Mouse (Mus musculus) heart, adult 11 months (tissue): Measurements from ENCODE around the gene Rnf141.
A peak's percentile ranks its signal among the peaks of the same experiment; 100 is the strongest.

Experiments used
- DNase-seq: peaks from one replicate; pipeline ENCODE4 v3.0.0; 2022

The Rnf141 gene

DNA sequence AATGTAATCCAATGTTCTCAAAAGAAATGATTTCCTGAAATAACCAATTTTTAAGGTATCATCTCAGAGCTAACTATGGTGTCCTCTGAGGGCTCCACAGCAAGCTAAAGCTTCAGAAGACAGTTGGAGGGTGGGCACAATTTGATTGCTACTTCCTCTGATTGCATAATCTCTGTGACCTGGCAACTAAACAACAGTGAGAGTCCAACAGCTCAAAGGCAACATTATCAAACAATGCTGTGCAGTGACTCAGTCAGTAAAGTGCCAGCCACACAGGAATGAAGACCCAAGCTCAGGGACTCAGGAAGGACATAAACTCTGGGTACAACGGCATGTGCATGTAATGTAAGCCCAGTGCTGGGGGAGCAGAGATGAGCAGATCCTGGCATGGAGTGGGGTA lies 11.2 kb downstream of the Rnf141 start:
- DNase-seq, result peak; percentile 79

DNA sequence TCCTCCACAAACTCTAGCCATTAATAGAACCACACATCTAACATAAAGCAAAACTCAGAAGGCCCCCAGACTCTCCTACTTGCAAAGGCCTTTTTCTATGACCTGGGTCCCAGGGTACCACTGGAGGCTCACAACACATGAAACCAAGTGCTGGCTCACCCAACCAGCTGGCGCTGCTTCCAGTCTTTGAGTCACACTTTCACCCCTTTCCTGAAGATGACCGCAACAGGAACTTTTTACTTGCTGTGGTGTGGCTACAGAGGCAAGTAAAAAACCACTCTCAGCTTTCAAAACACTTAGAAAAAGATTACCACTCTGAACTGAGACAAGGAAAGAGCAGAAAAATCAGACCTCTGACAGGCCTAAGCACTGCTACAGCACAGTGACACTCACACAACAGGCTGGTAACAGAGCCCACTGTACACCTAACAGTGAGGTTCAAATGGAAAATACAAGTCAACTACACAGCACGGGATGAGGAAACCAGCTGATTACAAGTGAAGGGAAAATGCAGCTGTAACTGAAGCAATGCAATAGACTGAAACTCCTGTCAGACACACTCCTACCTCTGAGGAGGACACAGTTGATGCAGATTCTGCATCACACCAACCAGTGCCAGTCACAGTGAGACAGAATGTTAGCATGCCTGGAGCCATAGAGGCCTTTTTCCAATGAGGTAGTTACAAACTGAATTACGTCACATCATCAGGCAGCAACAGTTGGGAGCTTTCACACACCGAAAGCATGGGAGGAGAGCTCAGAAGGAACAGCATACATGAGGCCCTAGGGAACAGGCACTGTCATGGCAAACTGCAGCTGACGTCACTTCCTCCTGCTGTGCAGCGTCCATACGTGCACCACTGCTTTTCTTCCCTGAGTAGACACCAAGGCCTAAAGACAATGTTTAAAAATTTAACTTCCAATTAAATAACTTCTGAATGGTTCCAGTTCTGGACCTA lies 20.0 kb downstream of the Rnf141 start:
- DNase-seq, result peak; percentile 93

DNA sequence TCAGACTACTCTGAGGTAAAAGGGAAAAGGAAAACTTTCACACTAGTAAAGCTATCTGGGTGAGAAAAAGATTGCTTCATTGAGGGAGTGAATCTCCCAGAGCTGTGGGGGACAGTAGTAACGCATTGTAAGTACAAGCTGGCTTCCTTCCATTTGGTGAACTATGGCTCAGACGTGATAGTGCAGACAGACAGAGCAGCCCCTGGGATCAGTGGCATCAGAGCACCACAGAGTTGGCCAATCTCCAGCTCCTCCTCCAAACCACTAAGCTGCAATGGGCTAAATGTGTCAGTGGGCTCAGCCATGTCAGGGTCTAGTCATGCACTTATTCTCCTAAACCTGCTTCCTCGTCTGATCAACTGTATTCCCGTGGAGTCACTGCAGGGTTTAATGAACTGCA lies 20.7 kb downstream of the Rnf141 start:
- DNase-seq, result peak; percentile 83

DNA sequence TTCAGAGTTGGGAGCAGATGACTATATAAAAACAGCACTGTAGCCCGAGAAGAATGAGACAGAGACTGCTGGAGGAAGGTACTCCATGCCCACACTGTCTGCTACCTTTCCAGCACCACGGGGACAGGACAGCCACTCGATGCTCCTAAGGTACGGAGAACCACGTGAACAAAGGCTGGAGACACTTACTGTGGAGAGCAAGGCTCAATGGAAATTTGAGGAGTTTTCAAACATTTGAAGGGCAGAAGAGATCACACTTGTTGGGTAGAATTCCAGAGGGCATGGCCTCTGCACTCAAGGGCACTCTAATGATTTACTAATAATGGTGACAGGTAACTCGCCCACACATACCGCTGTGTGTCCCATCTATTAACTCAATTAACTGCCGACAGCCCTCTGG lies 21.2 kb downstream of the Rnf141 start:
- peak; percentile 71 for DNase-seq

DNA sequence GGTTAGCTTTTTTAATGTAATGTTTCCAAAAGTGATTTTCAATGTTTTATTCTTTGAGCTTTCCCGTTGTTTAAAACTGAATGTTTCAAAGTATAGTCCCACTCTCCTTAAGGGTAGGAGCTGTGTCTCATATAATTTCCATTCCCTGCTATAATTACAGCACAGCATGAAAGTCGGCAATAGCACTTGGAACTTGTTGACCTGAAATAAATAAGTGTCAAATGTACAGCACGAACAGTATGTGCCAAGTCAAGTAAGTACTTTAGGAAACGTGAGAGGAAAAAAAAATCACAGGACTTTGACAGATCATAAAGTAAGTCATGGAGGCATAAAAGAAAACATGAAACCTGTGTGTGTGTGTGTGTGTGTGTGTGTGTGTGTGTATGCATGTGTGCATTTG lies 22.2 kb downstream of the Rnf141 start:
- DNase-seq, result peak; percentile 34

DNA sequence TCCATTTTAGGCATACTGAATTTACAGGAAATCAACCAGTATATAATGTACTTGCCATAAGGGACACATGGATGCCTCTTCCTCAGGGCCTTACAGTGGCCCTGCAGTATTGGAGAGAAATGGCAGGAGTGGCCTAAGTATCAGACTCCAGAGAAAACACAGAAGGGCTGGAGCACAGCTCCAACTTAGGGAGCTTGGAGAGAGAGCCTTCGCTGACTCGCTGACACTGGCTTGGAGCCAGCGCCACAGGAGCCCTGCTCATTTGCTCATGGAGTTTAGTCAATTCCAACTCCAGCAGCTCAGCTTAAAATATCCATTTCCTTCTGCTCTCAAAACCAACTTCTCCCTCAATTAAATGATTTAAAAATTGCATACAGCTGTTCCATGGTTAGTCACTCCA lies 22.6 kb downstream of the Rnf141 start:
- DNase-seq, result peak; percentile 95

DNA sequence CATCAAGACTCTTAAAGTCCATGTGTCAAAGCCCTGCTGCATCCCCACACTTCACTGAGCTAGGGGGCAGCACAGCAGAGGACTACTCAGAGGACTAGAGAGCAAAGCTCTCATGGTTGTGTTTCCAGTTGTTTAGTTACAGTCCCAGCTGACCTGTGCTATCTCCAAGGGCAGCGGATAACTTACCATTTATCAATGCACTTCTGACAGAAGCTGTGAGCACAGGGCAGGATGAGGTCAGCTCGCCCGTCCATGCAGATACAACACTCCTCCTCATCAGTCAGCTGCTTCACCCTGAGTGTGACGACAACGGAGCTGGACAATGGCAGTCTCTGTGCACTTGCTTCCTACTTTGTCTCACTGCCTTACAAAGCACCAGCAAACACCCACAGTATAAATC lies 23.2 kb downstream of the Rnf141 start:
- DNase-seq, result peak; percentile 94

DNA sequence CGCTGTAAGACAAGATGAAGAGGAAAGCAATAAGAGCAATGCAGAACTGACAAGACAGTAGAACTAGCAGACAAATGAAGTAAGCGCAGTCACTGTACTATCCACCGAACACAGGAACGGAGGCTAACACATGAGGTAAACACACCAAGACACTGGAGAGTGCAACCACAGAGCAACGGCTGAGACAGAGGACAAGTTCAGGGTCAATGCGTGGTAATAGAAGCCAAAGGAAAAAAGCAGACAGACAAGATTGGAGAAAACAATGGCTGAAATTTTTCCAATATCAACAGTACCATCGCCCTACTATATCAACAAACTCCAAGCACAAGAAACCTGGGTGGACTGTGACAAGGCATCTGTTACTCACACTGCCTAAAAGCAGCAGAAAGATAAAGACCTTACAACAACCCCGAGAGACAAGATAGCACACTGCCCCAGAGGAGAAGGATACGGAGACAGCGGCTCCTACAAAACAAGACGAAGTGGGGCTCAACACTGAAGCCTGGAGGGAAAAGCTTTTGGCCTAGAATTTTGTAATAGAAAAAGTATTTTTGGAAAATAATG lies 25.4 kb downstream of the Rnf141 start:
- DNase-seq, result peak; percentile 83

DNA sequence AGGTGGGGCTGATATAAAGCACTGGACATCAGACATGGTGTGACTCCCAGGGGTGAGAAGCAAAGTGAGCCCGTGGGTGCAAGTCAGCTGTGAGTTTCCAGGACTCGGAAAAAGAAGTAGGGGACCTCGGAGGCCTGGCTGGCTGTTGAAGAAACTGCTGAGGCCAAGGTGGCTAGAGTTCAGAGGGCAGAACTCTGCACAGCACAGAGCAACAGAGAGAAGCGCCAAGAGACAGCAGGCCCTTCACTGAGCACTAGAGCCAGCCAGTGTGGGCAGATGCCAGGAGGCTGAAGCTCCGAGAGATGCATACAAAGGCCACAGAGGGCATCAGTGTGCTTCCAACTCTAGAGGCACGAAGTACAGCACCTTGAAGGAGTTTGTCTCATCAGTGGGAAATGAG lies 26.1 kb downstream of the Rnf141 start:
- peak; percentile 97 for DNase-seq

DNA sequence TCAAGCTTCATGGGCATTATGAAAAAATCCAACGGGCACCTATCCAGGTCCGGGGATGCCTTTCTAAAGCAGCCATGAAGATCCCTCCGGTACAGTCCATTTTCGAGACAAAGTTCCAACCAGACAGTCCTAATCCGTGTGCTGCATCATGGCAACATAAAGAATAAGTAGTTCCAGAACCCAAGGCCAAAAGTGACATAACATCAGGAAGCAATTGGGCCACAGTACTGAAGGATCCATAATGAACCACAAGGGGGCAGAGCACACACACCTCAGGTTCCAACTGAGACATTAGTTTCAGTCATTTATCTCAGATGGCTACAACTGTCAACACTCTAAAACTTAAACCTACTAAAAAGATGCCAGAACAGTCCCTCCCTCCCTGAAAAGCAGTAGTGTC lies 28.2 kb downstream of the Rnf141 start:
- DNase-seq, result peak; percentile 92

DNA sequence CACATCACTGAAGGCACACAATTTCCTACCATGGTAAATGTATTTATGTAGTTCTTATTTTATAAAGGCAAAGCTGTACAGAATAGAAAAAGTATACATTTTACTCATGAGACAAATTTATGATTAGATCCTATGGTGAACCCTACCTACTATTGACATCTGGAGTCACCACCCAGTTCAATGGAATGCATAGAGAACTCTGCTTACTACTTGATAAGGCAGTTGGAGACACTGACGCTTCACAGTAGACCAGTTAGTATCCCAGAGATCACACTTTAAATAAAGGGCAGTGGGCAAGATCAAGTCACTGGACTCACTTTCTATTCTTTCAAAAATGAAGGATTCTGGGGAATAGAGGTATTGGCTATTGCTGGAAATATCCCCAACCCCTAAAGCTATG lies 30.3 kb downstream of the Rnf141 start:
- DNase-seq, result no peak

DNA sequence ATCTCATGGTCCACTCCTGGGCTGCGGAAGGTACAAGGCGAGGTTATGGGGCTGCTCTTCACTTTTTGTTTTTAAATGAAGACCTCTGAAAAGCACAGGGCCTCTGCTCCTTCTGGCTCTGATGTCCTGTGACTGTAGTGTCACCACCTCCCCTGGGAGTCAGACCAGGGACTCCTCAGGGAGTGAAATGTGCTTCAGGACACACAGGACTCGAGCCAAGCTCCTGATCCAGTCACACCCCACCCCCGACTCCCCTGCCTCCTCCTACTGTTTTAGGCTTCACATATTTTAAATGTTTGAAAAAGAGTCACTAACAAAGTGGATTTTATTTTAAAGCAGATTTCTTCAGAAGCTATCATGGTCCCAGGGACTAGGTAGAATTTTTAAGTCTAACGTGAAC lies 32.7 kb downstream of the Rnf141 start:
- DNase-seq, result peak; percentile 97

DNA sequence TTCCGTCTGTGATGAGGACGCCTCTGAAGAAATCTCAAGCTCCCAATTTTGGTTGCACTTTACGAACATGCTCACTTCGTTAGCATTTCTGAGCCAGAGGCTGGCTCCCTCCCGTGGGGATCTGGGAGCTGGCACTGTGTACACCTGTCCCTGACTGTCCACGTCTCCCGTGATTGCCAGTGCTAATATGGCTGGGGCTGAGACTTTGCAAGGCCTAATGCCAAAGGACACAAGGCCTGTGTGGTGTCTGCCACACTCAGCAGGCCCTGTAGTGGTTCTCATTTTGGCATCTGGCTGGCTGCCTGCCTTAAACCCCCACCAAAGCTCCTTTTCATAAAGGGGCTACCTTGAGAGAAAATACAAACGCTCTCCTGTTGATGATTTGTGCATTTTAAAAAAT lies 33.3 kb downstream of the Rnf141 start:
- peak; percentile 91 for DNase-seq

DNA sequence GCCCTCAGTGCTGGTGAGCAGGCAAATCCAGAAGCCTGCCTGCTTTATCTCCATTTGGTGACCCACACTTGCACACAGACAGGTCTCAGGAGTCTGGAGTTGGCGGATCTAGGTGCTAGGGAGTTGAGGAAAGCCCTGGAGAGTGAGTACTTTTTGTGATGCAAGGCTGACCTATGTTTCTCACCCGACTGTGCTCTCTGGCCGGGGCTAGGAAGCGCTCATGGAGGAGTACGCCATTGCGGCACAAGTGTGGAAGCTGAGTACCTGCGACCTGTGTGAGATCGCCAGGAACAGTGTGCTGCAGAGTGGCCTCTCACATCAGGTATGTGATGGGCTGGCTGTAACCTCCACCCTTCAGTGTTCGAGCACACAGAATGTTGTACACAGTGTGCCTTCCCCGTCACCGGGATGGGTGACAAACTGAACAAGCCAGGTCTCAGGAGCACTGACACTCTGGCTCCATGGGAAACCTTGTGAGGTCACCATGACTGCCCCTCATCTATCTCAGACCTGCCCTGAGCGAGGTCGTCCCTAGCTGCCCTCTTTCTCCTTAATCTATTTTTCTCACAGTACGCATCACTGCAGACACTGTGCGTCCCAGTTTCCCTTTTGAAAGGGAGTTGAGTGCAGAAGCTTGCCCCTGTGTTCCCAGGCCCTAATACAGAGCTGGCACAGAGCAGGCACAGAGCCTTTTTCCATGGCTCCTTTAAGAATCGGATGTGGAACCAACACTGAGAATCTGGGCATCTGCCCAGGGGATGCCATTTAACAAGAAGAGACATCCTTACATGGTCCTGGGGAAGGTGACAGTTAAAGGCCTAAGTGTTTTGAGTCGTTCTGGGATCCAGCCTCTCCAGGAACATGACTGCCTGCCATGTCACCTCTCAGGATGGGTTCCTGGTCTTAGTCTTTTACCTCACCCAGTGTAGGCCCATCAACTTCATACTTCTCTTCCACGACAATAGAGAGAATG lies 34.4 kb downstream of the Rnf141 start:
- DNase-seq, result peak; percentile 92

DNA sequence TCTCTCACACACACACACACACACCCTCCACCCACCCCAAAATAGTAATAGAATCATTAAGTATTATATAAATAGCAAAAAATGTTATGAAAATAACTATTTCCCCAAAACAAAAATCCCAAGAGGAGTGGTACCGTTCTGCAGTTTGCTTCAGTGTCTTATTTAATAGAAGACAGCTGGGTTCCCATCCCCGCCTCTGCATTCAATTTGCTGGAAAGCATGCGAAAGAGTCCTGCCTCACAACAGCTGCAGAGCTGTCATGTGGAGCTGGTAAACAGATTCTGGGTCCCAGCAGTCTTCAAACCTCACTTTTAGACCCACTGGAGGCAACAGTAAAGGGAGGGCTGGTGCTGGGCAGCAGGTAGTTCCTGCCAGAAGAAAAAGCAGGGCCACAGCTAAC lies 35.3 kb downstream of the Rnf141 start:
- peak; percentile 96 for DNase-seq

DNA sequence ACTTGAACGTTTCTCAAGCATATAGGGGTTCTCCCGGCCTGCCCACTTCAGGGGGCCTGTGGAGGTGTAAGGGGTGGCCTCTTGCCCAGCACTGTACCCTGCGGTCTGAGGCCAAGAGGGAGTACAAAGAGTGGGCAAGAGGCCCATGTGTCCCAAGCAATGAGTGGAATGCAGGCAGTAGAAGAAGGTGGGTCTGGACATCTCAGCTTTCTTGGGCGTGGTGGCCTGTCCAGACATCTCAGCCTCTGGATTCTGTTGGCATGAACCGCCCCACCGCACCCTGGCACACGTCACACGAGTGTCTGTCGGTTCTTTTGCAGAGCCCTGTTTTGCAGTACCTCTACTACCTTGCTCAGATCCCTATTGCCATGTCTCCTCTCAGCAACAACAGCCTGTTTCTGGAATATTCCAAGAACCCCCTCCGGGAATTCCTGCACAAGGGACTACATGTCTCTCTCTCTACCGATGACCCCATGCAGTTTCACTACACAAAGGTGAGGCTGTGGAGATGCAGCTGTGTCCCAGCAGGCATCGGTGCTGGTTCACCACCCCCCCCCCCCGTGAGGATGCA lies 36.7 kb downstream of the Rnf141 start:
- peak; percentile 90 for DNase-seq

DNA sequence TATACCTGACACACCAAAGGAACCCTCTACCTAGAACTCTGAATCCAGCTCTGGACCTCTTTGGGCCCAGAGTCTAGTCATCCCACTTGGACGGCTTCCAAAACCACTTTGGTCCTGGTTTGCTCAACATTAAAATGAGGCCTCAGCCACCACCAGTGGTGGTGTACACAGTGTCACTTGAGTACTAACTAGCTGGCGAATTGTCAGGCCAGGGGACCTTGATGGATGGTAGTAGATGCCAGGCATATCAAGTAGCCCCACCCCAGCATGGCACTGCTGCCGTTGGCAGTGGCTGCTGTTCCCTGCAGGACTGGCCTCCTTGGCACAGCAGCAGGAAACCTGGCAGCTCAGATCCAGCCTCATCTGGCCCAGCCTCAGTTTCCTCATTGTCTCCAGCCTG lies 40.0 kb downstream of the Rnf141 start:
- DNase-seq, result peak; percentile 96

DNA sequence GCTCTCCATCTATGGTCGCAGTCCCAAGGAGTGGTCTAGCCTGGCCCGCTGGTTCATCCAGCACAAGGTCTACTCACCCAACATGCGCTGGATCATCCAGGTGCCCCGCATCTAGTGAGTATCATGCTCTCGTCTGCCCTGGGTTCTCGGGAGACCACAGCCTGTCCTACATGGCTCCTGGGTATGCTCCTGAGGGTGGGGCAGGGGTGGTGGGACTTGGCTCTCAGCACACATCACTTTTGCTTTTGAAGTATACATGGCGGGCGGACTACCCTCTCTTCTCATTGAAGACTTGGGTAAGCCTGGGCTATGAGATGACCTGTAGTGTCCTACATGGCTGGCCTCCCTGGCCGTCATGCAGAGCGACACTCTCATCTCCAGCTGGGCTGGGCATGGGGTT lies 41.1 kb downstream of the Rnf141 start:
- peak; percentile 91 for DNase-seq

DNA sequence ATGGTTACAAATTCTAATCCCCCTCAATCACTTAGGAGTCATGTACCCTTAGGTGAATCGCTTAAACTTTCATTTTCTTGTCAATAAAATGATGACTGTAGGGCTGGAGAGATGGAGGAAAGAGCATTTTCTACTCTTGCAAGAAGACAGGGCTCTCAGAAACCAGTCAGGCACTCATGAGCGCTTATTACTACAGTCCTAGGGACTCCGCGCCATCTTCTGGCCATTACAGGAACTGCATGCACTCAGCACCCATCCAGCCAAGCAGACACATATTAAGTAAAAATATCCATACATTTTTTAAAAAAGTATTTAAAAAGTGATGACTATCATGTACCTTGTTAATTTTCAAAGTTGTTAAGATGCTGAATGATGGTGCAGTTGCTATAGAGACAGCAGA lies 43.2 kb downstream of the Rnf141 start:
- DNase-seq, result peak; percentile 97

DNA sequence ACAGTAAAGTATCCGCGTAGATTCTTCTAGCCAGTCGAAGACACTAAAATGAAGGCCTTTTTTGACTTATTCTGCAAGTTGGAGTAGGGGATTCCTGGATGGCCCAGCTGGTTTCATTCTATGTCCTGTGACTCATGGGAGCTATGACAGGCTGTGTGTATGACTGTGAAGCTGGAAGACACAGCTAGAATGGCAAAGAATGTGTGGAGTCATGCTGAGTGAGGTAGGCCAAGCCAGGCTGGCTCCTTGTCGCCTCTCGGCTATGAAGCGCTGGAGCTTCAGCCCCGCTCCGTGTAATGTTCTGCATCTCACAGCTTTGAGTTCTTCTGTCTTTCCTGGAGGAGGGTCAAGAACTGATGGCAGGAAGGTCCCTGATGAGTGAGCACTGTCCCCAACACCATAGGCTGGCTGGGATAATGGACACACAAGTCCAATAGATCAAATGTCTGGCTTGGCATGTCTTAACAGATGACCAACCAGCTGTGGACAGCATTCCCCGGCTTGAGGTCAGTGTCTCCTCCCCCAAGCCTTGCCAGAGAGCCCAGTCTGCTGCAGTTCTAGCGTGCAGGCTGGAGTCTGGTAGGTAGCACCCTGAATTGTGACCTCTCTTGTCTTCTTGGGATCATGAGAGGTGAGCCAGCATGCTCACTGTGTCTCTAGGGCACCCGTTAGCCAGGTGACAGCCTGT lies 46.4 kb downstream of the Rnf141 start:
- peak; percentile 92 for DNase-seq

DNA sequence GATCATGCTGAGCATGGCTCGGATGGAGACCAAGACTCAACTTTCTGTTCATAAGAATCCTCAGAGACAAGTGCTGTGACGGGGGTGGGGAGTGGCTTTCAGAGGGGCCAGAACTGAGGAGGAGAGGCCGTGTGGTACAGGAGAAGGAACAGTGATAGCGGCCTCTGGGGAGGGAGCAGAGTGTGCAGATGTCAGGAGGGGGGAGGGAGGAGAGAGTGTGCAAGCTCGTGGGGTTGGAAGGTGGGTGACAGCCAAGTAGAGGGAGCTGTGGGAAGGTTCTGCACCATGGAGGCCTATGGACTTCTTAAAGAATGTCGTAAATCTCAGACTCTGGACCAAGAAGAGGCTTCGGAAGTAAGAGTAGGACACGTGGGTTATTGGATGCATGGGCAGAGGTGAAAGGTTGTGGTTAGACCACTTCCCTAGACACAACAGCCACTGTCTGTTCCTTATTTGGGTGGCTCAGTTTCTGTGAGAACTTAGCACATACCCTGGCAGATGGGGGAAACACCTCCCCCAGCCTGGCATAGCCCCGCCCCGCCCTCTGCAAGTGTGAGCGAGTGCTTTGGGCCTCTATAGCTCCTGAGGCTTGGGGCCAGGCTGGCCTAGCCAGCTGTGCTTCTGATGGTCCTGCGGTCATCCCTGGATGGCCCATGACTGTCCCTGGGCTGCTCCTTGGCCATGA lies 47.7 kb downstream of the Rnf141 start:
- peak; percentile 94 for DNase-seq

DNA sequence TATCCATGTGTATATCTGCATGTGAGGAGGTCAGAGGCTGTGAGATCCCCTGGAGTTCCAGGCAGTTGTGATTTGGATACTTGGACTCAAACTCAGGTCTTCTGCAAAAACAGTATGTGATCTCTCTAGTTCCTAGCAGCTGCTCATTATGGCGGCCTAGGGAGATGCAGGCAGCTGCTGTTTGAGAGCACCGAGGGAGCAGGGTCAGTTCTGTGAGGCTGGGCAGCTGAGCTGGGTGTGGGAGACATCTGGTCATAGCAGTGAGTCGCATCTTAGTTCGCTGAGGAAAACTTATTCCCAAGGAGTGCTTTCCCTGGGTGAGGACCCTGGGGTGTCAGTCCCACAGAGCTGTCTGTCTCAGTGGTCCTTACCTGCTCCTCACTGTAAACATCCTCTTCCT lies 49.5 kb downstream of the Rnf141 start:
- DNase-seq, result no peak
